Comparison of ENCODE assay signal across 8 mouse cellular contexts in genomic region chr8:113634161-113634560, GRCm38 (mm10). TPM values are rescaled to one million over a fixed set of nuclear protein-coding genes. Genes with fewer than 3 reads are reported as not detected.
DNase-seq lines count a peak whose midpoint lies in the region; ATAC-seq and TF ChIP-seq lines count a peak whose summit lies in the region.

No protein-coding gene starts in this region.

- ATAC-seq in kidney, embryonic 15.5 days (replicated peaks; ENCODE audit: low FRiP score), result no peak
- no peak for ATAC-seq in hindbrain, embryonic 16.5 days
- no peak for ATAC-seq in granulocyte monocyte progenitor cell, adult 5-6 weeks (replicated peaks; ENCODE audit: poor library complexity, severe bottlenecking)

- TF ChIP-seq POLR2A in myocyte (IDR thresholded peaks at IDR 0.05; ENCODE audit: insufficient read length, low read depth), result no peak

- no peaks in the 10 kb centered on the region for H3K79me2 ChIP-seq in myocyte (ENCODE audit: control insufficient read depth, insufficient read depth)

- whole genome bisulfite sequencing in kidney, embryonic 15.5 days, result 26% methylated on average over 12 of the region's 12 CpGs
- WGBS in hindbrain, embryonic 16.5 days, result 30% methylated on average over 12 of the region's 12 CpGs

- peak overlapping the region; percentile 96 for H3K4me2 ChIP-seq in kidney, embryonic 15.5 days
- H3K4me2 ChIP-seq in hindbrain, embryonic 16.5 days (ENCODE audit: low read length), result peak overlapping the region; percentile 80
- peak overlapping the region; percentile 96 for H3K4me2 ChIP-seq in myocyte (ENCODE audit: low read depth)

- H3K9ac ChIP-seq in kidney, embryonic 15.5 days, result peak overlapping the region; percentile 37; the same call in 1 of the 2 replicates
- H3K9ac ChIP-seq in hindbrain, embryonic 16.5 days (ENCODE audit: low read depth, low read length), result peak overlapping the region; percentile 62

- H3K4me3 ChIP-seq in kidney, embryonic 15.5 days (replicated peaks), result peak overlapping the region; percentile 94
- peak overlapping the region; percentile 75 for H3K4me3 ChIP-seq in hindbrain, embryonic 16.5 days (ENCODE audit: low read length)
- peak overlapping the region; percentile 88 for H3K4me3 ChIP-seq in myocyte

- peaks cover 16% of the 10 kb centered on the region for H3K36me3 ChIP-seq in kidney, embryonic 15.5 days
- H3K36me3 ChIP-seq in hindbrain, embryonic 16.5 days (ENCODE audit: control insufficient read depth, insufficient read depth, low read length), result peaks cover 4% of the 10 kb centered on the region; the same call in 1 of the 2 replicates
- no peaks in the 10 kb centered on the region for H3K36me3 ChIP-seq in myocyte (ENCODE audit: control insufficient read depth, insufficient read depth)

- H3K9me3 ChIP-seq in kidney, embryonic 15.5 days (replicated peaks), result no peaks in the 10 kb centered on the region
- no peaks in the 10 kb centered on the region for H3K9me3 ChIP-seq in hindbrain, embryonic 16.5 days (ENCODE audit: control insufficient read depth, low read length)

- DNase-seq in kidney, adult 9 months, result no peak
- DNase-seq in cerebellum, adult 9-10 months, result peak; percentile 46
- no peak for DNase-seq in spleen, postnatal 36 days (ENCODE audit: low spot score in 2 of 2)
- no peak for DNase-seq in right cerebral cortex, postnatal 4 days

- H3ac ChIP-seq in myocyte (ENCODE audit: control insufficient read depth, insufficient read length), result no peak overlapping the region

- no peak overlapping the region for H3K27ac ChIP-seq in kidney, embryonic 15.5 days
- H3K27ac ChIP-seq in hindbrain, embryonic 16.5 days (ENCODE audit: low read depth, low read length), result no peak overlapping the region; the same call in 1 of the 2 replicates

- H3K4me1 ChIP-seq in kidney, embryonic 15.5 days, result peaks cover 18% of the 10 kb centered on the region
- H3K4me1 ChIP-seq in hindbrain, embryonic 16.5 days (ENCODE audit: control insufficient read depth, insufficient read depth, low read depth, low read length), result peaks cover 19% of the 10 kb centered on the region

- H3K27me3 ChIP-seq in kidney, embryonic 15.5 days, result no peaks in the 10 kb centered on the region
- H3K27me3 ChIP-seq in hindbrain, embryonic 16.5 days (replicated peaks; ENCODE audit: control insufficient read depth, insufficient read depth, low read length), result no peaks in the 10 kb centered on the region
- H3K27me3 ChIP-seq in myocyte (ENCODE audit: control insufficient read depth, insufficient read depth, insufficient read length), result no peaks in the 10 kb centered on the region

TF ChIP-seq in myocyte, 11 proteins besides CTCF, POLR2A, EP300 and RAD21:
- TF ChIP-seq MYOG (IDR thresholded peaks at IDR 0.05; ENCODE audit: control insufficient read depth in 1 of 3, insufficient read depth in 1 of 3, insufficient read length in 2 of 3, low read depth in 2 of 3) (no peak), REST (IDR thresholded peaks at IDR 0.05; ENCODE audit: insufficient read depth, insufficient read length) (no peak), TCF12 (IDR thresholded peaks at IDR 0.05; ENCODE audit: insufficient read depth, poor library complexity, severe bottlenecking) (no peak), POLR2AphosphoS2 (IDR thresholded peaks at IDR 0.05; ENCODE audit: insufficient read length, low read depth) (no peak), CEBPB (IDR thresholded peaks at IDR 0.05; ENCODE audit: insufficient read depth, poor library complexity, severe bottlenecking) (no peak), TCF3 (IDR thresholded peaks at IDR 0.05; ENCODE audit: insufficient read length, low read depth) (no peak), USF1 (IDR thresholded peaks at IDR 0.05; ENCODE audit: low read depth) (no peak), E2F4 (IDR thresholded peaks at IDR 0.05; ENCODE audit: insufficient read depth) (no peak), MYOD1 (IDR thresholded peaks at IDR 0.05; ENCODE audit: control insufficient read depth in 1 of 3, insufficient read length in 2 of 3, low read depth in 2 of 3) (no peak), SRF (IDR thresholded peaks at IDR 0.05; ENCODE audit: control insufficient read depth, insufficient read length, low read depth) (no peak), MAX (IDR thresholded peaks at IDR 0.05; ENCODE audit: low read depth) (no peak)

RNA-seq across cellular contexts. Expression of gene Mon1b, which starts 1.2 kb away (rescaled TPM):
- 7.9 and 8.4 TPM in 2 replicates for polyA plus RNA-seq in kidney, embryonic 15.5 days (2015; fragmentation: Nextera tagmentation; extraction: Ambion mirVana)
- 11.4 and 14.3 TPM in 2 replicates for polyA plus RNA-seq in hindbrain, embryonic 16.5 days (2015; fragmentation: Nextera tagmentation; extraction: Ambion mirVana)
- polyA plus RNA-seq in myocyte (2012; fragmentation: generic; extraction: Trizol), result 4.9 TPM
- 15.4 and 16.8 TPM in 2 replicates for total RNA-seq in granulocyte monocyte progenitor cell, adult 5-6 weeks (2014; fragmentation: Nextera tagmentation)
- 13.7 and 15.0 TPM in 2 replicates for total RNA-seq in granulocyte monocyte progenitor cell, adult 5-6 weeks (2017)

RNA-seq across cellular contexts. Expression of gene Syce1l, which starts 8.9 kb away (rescaled TPM):
- polyA plus RNA-seq in kidney, embryonic 15.5 days (2015; fragmentation: Nextera tagmentation; extraction: Ambion mirVana), result not detected in 2 replicates
- 0.43 TPM in 1 of 2 replicates, not detected in the other for polyA plus RNA-seq in hindbrain, embryonic 16.5 days (2015; fragmentation: Nextera tagmentation; extraction: Ambion mirVana)
- not detected for polyA plus RNA-seq in myocyte (2012; fragmentation: generic; extraction: Trizol)
- not detected in 2 replicates for total RNA-seq in granulocyte monocyte progenitor cell, adult 5-6 weeks (2014; fragmentation: Nextera tagmentation)
- total RNA-seq in granulocyte monocyte progenitor cell, adult 5-6 weeks (2017), result not detected in 2 replicates
